Mouse (Mus musculus) cerebellum, adult 11-12 months (tissue): ENCODE measurements around the gene Sike1.
A peak's percentile ranks its signal among the peaks of the same experiment; 100 is the strongest.

Experiments used
- DNase-seq: peaks from one replicate; pipeline ENCODE4 v3.0.0; 2022

Sike1 gene

GRCm38 (mm10) chr3:103040285-103040684 is 44.8 kb downstream of the Sike1 start:
- no peak for DNase-seq

GRCm38 (mm10) chr3:103040861-103041379 is 45.4 kb downstream of the Sike1 start:
- no peak for DNase-seq

- DNase-seq, result no peak
Measured at GRCm38 (mm10) chr3:103056016-103056595, 60.6 kb downstream of the Sike1 start.

- DNase-seq, result peak; percentile 22
Measured at GRCm38 (mm10) chr3:103057752-103058151, 62.2 kb downstream of the Sike1 start.
